Mouse (Mus musculus) hindbrain, postnatal 0 days (tissue): ENCODE data around the gene Dhrs1. TPM values are rescaled to one million over a fixed set of nuclear protein-coding genes. Genes with fewer than 3 reads are reported as not detected.

ENCODE experiments used
- ATAC-seq: fragments of 200-750 bp; cut with Nextera tagmentation; 2 replicates; pipeline ENCODE4 v1.8.0; 2017; ENCODE audit warnings: mild to moderate bottlenecking, moderate TSS enrichment, moderate library complexity
- DNase-seq: peaks from one replicate; pipeline ENCODE4 v3.0.0-alpha.2; 2015; ENCODE audit warnings: low spot score
- H3K27ac ChIP-seq: fragments of 300-500 bp; sonication (generic); 2 replicates; pipeline ENCODE4 v1.5.1; 2014; ENCODE audit warnings: mild to moderate bottlenecking
- H3K27me3 ChIP-seq: fragments of 300-500 bp; sonication (generic); 2 replicates; pipeline ENCODE4 v1.6.1; 2014; ENCODE audit warnings: low read length, mixed read lengths; ENCODE audit not compliant: insufficient read depth
- H3K36me3 ChIP-seq: fragments of 300-500 bp; sonication (generic); 2 replicates; pipeline ENCODE4 v1.6.1; 2014; ENCODE audit warnings: low read length, mixed read lengths; ENCODE audit not compliant: insufficient read depth
- H3K4me1 ChIP-seq: fragments of 300-500 bp; sonication (generic); 2 replicates; pipeline ENCODE4 v1.6.1; 2014; ENCODE audit warnings: antibody characterized with exemption, low read length, mixed read lengths; ENCODE audit not compliant: insufficient read depth
- H3K4me2 ChIP-seq: fragments of 300-500 bp; sonication (generic); 2 replicates; pipeline ENCODE4 v1.6.1; 2014; ENCODE audit warnings: low read depth, mild to moderate bottlenecking, low read length, moderate library complexity, mixed read lengths
- H3K4me3 ChIP-seq: fragments of 300-500 bp; sonication (generic); 2 replicates; pipeline ENCODE4 v1.5.1; 2014; ENCODE audit warnings: low read length
- H3K9ac ChIP-seq: fragments of 300-500 bp; sonication (generic); replicated peaks from 2 replicates; pipeline ENCODE4 v1.6.1; 2014; ENCODE audit warnings: mild to moderate bottlenecking, low read length, moderate library complexity, mixed read lengths
- H3K9me3 ChIP-seq: fragments of 300-500 bp; sonication (generic); 2 replicates; pipeline ENCODE4 v1.6.1; 2016; ENCODE audit warnings: low read length, mixed read lengths
- CTCF ChIP-seq: IDR thresholded peaks from 2 replicates; pipeline ENCODE4 v1.5.1; 2016; ENCODE audit warnings: antibody characterized with exemption, control low read depth, low read depth
- WGBS: fragments of 180-500 bp; shearing (Covaris S2); extraction: QIAGEN DNeasy Blood & Tissue Kit; methylation state at CpG from one replicate; pipeline ENCODE4 v1.1.7; 2014; 5-methylcytosine and 5-hydroxymethylcytosine counted together
- polyA plus RNA-seq: library from polyadenylated mRNA; unstranded; fragments of >200 nt; fragmentation: Nextera tagmentation; extraction: Ambion mirVana; gene quantifications from 2 replicates; pipeline ENCODE4 v1.2.1, GENCODE M21; 2015
- total RNA-seq: library from RNA; depleted of rRNA; stranded (reverse); fragments of >200 nt; gene quantifications from 2 replicates; pipeline ENCODE4 v1.2.3, GENCODE M21; 2014; rRNA removed

Gene Dhrs1
- 62.0 and 69.2 TPM in 2 replicates for total RNA-seq
- polyA plus RNA-seq = 86.0 and 88.3 TPM in 2 replicates

DNA sequence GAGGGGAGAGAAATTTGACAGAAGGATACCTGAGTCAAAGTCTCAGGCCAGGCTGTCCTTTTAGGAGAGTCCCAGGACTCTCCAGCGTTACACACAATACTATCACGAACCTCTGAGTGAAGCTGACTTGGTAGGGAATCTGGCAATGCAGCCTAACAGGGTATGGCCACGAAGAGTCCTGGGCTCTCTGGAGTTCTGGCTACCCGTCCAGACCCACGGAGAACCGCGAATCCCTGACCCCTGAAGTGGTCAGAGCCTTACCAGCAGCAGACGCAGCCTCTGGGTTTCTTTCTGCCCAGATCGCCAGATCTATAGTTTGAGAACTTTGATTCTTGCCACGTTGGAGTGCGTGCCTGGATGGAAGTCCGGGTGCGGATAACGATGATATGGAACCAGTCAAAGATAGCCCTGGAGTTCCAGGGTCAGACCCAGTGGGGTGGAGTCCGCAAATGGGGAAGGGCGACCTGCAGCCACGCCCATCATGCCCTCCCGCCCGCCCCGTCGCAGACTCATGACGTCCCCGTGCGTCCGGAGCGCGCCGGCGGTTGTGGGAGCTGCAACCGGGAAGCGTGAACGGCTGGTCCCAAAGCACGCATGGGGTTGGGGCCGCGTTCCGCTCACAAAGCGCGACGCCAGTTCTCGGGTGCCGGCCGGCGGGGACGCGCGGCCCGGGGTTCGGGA, at the start of gene Dhrs1, which contains the start of gene Nop9:
Dhrs1 (minus strand) TSS at position 511 of the 681 bp plus-strand sequence.
Nop9 (plus strand) TSS at position 514 of the 681 bp plus-strand sequence.
- no peaks in the 10 kb centered on the region for H3K27me3 ChIP-seq
- H3K4me2 ChIP-seq = peak within 1 kb of the TSS; percentile 99
- TF ChIP-seq CTCF = no peak
- peaks cover 12% of the 10 kb centered on the region; the same call in 1 of the 2 replicates for H3K36me3 ChIP-seq
- H3K4me3 ChIP-seq = peak within 1 kb of the TSS; percentile 76
- no peaks in the 10 kb centered on the region for H3K9me3 ChIP-seq
- WGBS = under 1% methylated on average over 48 of the region's 48 CpGs
- DNase-seq (peak; percentile 90), ATAC-seq (peak; percentile 88)
- peaks cover 15% of the 10 kb centered on the region for H3K4me1 ChIP-seq
- peak within 1 kb of the TSS; percentile 71 for H3K9ac ChIP-seq
- peak within 1 kb of the TSS; percentile 18 for H3K27ac ChIP-seq

DNA sequence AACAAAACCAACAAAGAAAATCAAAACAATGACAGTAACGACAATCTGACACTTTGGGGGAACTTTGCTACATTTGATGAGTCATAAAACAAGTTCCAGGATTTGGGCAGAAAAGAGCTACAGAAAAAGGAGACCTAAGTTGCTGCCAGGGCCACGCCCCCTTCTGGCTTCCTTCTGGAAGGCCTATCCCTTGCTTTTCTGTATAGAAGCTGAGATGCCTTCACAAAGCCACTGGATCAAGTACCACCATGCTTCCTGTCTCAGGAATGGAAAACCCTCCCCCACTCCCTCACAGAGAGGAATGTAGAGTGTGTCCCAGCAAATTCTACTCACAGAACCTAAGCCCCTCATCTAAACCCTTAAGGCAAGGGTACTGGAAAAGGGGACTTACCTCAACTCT, 48.5 kb upstream of the Dhrs1 start:
- Histone ChIP-seq H3K27me3 (peaks cover 8% of the 10 kb centered on the region; the same call in 1 of the 2 replicates), H3K27ac (no peak overlapping the region), H3K4me3 (no peak overlapping the region), H3K9ac (no peak overlapping the region), H3K4me2 (no peak overlapping the region), H3K36me3 (no peaks in the 10 kb centered on the region), H3K4me1 (no peaks in the 10 kb centered on the region), H3K9me3 (no peaks in the 10 kb centered on the region)
- no peak for ATAC-seq
- no peak for DNase-seq
- 69% methylated on average over 2 of the region's 2 CpGs for WGBS
- no peak for TF ChIP-seq CTCF

DNA sequence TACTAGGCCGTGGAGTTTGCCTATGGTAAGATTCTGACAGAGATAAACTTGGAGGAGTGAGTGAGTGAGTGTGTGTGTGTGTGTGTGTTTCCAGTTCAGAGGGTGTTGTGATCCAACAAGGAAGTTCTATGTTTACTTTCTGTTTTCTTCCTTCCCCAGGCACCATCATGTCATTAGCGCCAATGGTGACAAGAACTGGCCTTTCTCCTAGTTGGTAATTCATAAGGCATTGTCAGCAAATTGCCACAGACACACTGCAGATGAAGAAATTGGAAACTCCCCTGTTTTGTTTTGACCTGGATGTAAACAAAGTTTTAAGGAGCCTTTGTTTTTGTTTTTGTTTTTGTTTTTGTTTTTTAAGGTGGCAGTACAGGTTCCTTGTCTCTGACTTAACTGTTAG, 48.0 kb upstream of the Dhrs1 start:
- H3K4me3 ChIP-seq = no peak overlapping the region
- H3K36me3 ChIP-seq = no peaks in the 10 kb centered on the region
- H3K27me3 ChIP-seq = peaks cover 13% of the 10 kb centered on the region
- no peak for DNase-seq
- TF ChIP-seq CTCF = no peak
- H3K4me1 ChIP-seq = no peaks in the 10 kb centered on the region; the same call in 1 of the 2 replicates
- WGBS = 73% methylated on average over 2 of the region's 2 CpGs
- no peaks in the 10 kb centered on the region for H3K9me3 ChIP-seq
- no peak overlapping the region for H3K27ac ChIP-seq
- ATAC-seq = no peak
- no peak overlapping the region for H3K4me2 ChIP-seq
- H3K9ac ChIP-seq = no peak overlapping the region

DNA sequence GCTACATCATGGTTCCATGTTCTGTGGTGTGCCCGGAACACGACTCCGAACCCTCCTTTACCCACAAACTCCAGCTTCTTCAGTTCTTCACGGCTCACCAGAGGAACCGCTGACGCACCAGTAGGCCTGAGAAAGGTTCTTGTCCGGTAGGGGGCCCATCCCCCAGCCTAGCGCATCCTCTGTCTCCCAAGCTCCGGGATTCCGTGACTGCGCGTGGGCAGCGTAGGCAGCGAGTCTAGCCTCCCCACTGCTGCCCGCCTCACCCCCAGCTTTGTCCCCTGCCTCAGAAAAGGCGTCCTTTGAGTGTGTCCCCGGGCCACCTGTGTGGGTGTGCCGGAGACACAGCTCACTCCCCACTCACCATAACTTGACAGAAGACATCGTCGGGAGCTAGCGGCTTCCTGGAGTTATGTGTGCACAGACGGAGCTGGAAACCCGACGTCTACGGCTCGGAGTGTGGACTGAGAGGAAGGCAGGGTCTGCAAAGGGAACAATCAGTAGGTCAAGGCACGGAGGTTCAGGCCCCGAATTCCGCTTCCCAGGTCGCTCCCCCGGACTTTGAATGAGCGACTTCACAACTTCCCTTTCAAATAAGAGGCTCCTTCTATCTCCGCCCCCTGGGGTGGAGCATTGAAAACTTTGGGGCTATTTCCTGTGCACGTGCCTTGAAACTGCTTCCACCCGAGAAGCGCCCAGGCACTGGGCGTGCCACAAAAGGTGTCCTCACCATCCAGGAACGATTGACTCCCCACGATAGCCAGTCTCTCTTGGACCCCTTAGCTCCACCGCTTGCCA, 43.0 kb upstream of the Dhrs1 start, which contains the start of gene Ripk3:
Ripk3 (minus strand) TSS at position 610 of the 795 bp plus-strand sequence.
- H3K27ac ChIP-seq = no peak within 1 kb of the TSS
- no peaks in the 10 kb centered on the region for H3K36me3 ChIP-seq
- 6% methylated on average over 40 of the region's 40 CpGs for WGBS
- H3K9me3 ChIP-seq = no peaks in the 10 kb centered on the region
- ATAC-seq = peak; percentile 49; the same call in 1 of the 2 replicates
- TF ChIP-seq CTCF = no peak
- H3K4me3 ChIP-seq = peak within 1 kb of the TSS; percentile 23
- no peak for DNase-seq
- H3K4me1 ChIP-seq = peaks cover 2% of the 10 kb centered on the region; the same call in 1 of the 2 replicates
- peak within 1 kb of the TSS; percentile 46 for H3K4me2 ChIP-seq
- H3K27me3 ChIP-seq = peaks cover 53% of the 10 kb centered on the region
- H3K9ac ChIP-seq = no peak within 1 kb of the TSS

DNA sequence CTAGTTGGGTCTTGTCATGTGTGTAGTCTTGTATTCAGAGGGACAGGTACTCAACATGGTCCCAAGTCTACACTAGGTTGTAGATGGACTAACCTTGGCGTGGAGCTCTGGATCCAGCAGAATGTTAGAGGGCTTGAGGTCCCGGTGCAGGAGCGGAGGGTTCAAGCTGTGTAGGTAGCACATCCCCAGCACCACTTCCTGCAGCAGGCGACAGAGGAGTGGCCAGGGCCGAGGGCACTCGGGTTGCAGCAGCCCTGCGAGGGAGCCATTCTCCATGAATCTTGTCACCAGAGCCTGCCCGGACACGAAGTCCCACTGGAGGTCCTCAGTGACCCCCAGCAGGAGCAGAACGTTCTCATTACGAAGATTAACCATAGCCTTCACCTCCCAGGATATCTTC, 42.2 kb upstream of the Dhrs1 start:
- TF ChIP-seq CTCF = no peak
- H3K4me3 ChIP-seq = no peak overlapping the region

DNA sequence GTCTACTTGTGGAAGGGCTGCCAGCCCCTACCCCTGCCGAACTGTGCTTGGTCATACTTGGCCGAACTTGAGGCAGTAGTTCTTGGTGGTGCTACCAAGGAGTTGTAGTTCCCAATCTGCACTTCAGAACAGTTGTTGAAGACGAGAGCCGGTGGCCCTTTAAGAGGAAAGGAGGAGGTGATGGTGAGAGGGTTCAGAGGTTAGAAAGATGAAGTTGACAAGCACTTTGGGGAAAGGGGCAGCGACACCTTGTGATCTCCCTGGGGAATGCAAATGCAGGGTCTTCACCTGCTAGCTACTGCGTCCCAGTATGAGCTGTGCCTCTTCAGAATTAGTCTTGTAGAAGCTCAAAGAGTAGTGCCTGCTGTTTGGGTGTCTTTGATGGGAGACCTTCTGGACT, 39.7 kb upstream of the Dhrs1 start:
- Histone ChIP-seq H3K4me2 (no peak overlapping the region), H3K9me3 (no peaks in the 10 kb centered on the region), H3K9ac (no peak overlapping the region), H3K27me3 (peaks cover 72% of the 10 kb centered on the region), H3K4me1 (peaks cover 9% of the 10 kb centered on the region; the same call in 1 of the 2 replicates), H3K27ac (no peak overlapping the region), H3K36me3 (no peaks in the 10 kb centered on the region), H3K4me3 (no peak overlapping the region)
- TF ChIP-seq CTCF = no peak
- ATAC-seq (no peak), DNase-seq (no peak)
- 23% methylated on average over 6 of the region's 6 CpGs for WGBS

More for the DNA sequence above, 42.2 kb upstream of the Dhrs1 start:
- peaks cover 58% of the 10 kb centered on the region for H3K27me3 ChIP-seq
- H3K9me3 ChIP-seq = no peaks in the 10 kb centered on the region
- ATAC-seq (no peak), DNase-seq (no peak)
- H3K27ac ChIP-seq = no peak overlapping the region
- no peak overlapping the region for H3K4me2 ChIP-seq
- 38% methylated on average over 11 of the region's 11 CpGs for WGBS
- peaks cover 7% of the 10 kb centered on the region; the same call in 1 of the 2 replicates for H3K4me1 ChIP-seq
- no peaks in the 10 kb centered on the region for H3K36me3 ChIP-seq
- no peak overlapping the region for H3K9ac ChIP-seq
